Mouse (Mus musculus) testis, postnatal 10 days (tissue): ENCODE measurements around the gene 2410137M14Rik.
A peak's percentile ranks its signal among the peaks of the same experiment; 100 is the strongest.
"Not testable (repeated sequence)": the region's sequence is repeated elsewhere in the genome, so short reads cannot be mapped to it uniquely, and the experiment has no call there.

Experiments used
- DNase-seq: peaks from one replicate; pipeline ENCODE4 v3.0.0; 2021; ENCODE audit warnings: low spot score

Gene 2410137M14Rik

GRCm38 (mm10) chr17:36993770-36994325 lies 12.8 kb upstream of the 2410137M14Rik start:
- DNase-seq: no peak

DNA sequence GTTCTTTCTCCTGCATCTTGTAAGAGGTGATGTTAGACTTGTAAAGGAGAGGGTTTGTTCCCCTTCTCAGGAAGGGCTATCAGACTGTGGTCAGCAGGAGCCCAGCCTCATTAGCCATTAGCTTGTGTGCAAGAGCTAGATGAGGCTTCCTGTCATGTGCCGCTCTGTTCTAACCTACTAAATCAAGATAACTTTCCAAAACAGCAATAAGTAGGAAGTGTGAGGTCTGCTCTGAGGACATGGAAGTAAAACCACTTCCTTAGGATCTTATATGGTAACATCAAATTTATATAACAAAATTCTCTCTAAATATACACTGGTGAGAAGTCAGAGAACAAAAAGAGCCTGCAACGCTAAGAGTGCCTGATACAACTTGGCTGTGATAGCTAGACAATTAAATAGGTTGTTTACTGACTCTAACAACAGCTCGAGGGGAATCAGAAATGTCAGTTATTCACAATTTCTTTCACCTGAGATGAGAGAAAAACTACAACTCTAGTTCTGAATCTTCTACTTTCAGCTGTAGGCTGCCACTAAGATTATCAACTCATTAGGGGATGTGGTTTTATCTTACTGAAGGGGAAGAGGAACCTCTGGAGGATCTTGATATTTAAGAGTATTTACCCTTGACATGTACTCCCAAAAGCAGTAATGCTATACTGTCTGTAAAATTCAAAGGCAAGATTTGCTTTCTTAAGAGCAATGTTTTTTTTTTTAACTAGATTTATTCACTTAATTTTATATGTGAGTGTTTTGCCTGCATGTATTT lies 11.5 kb upstream of the 2410137M14Rik start:
- DNase-seq: no peak

- not testable (repeated sequence) for DNase-seq
Observed at GRCm38 (mm10) chr17:36990630-36991029, 9.6 kb upstream of the 2410137M14Rik start.

GRCm38 (mm10) chr17:36989437-36989836 lies 8.4 kb upstream of the 2410137M14Rik start, which contains the start of gene H2-M5:
TSS of gene H2-M5 (minus strand) at chr17:36989537.
- no peak for DNase-seq

- DNase-seq: no peak
Observed at GRCm38 (mm10) chr17:36988475-36988874, 7.4 kb upstream of the 2410137M14Rik start.

- no peak for DNase-seq
Observed at GRCm38 (mm10) chr17:36982253-36983155, 1.5 kb upstream of the 2410137M14Rik start.

- DNase-seq: no peak
Observed at GRCm38 (mm10) chr17:36981845-36982244, 808 bp upstream of the 2410137M14Rik start.

DNA sequence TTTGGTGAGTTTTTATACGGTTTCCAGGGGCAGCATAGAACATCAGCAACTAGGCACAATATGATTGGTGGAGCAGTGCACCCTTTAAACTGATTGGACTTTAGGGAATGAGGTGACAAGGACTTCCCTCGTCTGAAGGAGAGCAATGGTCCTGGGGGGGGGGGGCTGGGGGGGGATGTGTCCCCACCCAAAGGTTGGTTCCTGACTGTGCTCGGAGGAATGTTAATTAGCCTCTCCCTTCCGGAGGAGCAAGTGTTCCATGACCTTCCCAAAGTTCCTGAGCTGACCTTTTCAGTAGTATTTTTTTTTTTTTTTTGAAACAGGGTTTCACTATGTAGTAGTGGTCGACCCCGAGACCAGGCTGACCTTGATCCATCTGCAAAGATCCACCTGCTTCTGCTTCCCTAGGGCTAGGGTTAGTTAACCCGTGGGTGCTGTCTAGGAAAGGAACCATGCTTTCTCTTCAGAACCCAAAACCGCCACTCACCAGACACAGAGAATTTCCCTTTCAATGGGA lies 7.7 kb downstream of the 2410137M14Rik start:
- no peak for DNase-seq

DNA sequence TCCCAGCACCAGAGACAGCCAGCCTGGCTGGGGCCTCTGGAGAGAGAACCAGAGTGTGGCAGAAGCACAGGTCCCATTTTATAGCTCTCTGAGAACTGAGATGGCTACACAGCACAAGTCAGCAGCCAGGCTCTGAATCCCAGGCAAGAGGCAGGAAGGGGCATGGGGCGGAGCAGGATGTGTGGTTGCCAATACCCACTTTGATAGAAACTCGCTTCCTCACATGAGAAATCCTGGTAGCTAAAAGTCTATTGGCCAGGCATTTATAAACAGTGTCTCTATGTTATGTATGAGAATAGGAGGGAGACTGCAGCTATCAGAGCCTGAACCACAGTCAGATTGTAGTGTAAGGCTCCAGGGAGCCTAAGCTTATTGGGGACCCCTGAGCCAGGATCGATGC lies 8.2 kb downstream of the 2410137M14Rik start:
- DNase-seq: no peak

DNA sequence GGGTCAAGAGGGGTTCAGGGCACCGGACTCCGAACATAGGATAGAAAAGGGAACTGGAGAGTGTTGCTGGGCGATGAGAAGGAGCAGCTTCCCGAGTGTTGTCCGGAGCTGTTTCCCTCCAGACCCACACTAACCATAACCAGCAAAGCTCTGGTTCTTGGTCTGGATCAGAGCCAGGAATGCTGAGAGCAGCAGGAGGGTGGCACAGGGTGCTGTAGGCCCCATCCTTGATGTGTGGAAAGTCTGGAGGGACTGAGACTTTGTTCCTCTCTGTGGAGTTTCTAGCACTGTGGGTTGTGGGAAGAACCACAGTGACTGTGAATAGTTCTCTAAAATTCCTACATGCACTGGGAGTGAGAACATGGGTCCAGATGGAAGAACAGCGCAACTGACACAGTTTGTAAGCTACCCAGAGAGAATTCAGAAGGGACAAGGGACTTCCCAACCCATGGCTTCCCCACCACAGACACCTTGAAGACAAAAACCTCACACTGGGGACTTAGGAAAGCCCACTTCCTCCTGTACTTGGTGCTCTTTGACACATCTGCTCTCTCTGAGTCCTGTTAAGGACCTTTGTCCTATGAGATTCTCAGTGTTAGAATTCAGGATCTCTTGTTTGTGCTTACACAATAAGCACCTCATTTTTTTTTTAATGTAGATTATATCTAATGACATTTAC lies 9.7 kb downstream of the 2410137M14Rik start:
- no peak for DNase-seq

GRCm38 (mm10) chr17:36970316-36970890 lies 10.6 kb downstream of the 2410137M14Rik start:
- no peak for DNase-seq

DNA sequence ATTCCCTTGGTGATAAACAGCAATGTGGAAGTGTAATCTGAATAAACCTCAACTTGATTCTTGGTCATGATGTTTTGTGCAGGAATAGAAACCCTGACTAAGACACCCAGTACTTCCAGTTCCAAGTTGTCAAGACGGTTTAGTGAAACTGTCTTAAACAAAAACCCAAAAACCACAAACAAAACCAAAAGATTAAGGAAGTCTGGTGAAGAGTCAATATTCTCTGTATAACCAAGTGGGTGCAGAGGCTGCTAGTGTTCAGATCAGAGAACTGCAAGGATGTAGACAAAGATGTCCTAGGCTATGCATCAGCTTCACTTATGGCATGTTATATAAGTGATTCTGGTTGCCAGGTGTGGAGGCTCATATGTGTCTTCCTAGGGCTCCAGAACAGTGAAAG lies 14.2 kb downstream of the 2410137M14Rik start:
- DNase-seq: no peak

DNA sequence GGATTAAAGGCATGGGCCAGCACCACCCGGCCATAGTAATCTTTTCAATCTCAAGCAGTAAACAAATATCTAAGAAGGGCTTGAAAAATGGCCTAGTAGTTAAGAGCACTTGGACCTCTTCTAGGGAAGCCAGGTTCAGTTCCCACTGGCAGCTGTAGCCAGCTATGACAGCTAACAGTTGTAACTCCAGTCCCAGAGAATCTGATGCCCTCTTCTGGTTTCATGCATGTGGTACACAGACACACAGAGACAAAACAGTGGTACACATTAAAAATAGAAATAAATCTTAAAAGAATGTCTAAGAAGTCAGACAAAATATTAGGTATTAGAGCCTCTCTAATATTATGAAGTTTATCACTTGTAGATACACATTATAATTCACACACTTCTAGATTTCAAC lies 19.9 kb downstream of the 2410137M14Rik start:
- DNase-seq: no peak

DNA sequence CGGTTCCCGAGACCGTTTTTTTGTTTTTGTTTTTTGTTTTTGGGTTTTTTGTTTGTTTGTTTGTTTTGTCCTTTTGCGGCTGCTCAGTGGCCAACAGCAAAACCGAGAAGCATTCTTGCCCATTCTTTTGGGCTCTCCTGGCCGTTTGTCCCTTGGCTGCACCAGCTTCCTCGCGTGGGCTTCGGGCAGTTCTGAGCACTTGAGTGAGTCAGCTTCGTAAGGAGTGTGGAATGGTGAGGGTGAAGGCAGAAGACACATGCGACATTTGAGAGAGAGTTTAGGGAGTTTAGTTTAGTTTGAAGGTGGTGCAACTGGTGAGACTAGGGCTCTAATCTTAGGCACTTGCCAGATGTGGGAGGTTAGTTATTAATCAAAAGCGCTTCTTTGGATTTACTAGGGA lies 22.2 kb downstream of the 2410137M14Rik start:
- DNase-seq: no peak

DNA sequence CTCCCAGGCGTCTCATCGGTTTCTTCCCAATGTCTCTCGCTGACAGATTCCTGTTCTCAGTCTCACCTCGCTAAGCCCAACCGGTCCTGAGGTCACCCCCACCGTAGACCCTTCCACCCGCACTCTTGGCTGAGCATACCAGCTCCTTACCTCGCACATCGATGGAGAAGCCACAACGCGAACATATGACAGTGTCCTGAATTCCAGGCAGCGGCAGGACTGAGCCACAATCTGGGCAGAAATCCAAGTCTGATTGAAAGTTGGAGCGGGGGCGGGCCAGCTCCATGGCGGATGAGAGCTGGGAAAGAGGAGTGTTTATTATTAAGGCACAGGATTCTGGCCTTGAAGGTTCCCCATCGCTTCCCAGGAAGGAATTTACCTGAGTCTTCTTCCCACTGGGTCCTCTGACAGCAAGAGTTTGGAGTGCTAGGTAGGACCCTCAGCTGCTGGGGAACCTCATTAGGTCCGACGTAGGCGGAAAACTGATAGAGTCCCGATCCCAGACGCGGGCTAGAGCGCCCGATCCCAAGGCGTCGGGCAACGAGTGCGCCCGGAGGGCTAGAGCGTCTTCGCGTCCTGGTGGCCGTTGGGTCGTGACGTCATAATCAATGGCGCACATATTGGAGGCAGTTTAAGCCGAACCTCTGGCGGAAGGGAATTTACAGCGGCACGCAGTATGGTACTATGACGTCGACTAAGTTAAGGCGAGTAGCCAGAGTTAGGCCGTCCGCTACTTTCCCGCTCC lies 22.9 kb downstream of the 2410137M14Rik start, which contains the start of the genes Znrd1 and Znrd1as:
Gene Znrd1 (minus strand): TSS at position 561 of the 745 bp plus-strand sequence.
Gene Znrd1as (plus strand): TSS at position 594 of the 745 bp plus-strand sequence.
- DNase-seq: peak; percentile 90

- no peak for DNase-seq
Observed at GRCm38 (mm10) chr17:36953062-36953461, 28.0 kb downstream of the 2410137M14Rik start.

DNA sequence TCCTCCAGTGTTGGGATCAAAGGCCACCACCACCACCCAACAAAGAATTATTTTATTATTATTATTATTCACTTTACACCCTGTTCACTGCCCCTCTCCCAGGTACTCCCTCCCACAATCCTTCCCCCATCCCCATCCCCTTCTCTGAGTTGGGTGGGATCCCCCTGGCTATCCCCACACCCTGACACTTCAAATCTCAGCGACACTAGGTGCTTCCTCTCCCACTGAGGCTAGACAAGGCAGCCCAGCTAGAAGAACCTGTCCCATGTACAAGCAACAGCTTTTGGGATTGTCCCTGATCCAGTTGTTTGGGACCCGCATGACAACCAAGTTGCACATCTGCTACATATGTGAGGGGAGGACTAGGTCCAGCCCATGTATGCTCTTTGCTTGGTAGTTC lies 28.4 kb downstream of the 2410137M14Rik start:
- no peak for DNase-seq

DNA sequence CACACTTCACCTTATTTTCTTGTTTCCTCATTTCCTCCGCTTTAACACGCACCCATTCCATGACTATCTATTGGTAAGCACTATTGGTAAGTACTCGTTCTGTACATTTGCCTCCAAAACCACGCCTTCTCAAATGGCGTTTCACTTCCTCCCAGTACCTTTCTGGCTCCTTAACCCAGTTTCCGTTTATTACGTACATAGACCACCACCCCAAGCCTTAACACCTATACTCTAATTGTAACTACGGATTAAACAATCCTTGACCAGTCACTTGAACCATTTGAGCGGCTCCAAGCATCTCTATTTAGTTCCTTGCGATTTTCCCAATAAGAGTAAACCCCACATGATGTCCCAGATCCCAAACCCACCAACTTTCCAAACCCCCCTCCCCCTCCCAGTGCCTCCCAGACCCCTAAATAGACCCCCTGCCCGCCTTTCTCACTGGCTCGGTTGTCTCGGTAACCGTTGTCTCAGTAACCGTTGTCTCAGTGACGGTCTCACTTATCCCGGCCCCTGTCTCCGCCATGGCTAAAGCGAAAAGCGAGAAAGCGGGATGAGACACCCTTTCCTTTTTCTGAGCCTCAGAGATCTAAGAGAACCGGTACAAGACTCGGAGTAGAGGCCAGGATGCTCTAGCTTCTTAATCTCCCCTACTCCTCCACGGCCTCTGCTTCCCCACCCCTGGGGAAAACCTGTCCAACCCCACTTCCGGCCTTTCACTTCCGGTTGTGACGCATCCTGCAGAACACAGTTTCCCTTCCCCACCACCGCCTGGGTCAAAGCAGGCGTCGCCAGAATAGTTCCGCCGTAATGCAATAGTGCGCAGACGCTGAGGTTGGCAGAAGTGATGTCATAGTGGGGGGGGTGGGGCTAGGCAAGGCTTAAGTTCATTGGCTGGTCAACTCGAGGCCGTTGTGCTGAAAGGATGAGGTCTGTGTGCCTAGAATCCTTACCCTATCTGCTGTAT lies 29.8 kb downstream of the 2410137M14Rik start, which contains the start of gene Ppp1r11:
Gene Ppp1r11 (minus strand): TSS at position 761 of the 967 bp plus-strand sequence.
- peak; percentile 93 for DNase-seq

DNA sequence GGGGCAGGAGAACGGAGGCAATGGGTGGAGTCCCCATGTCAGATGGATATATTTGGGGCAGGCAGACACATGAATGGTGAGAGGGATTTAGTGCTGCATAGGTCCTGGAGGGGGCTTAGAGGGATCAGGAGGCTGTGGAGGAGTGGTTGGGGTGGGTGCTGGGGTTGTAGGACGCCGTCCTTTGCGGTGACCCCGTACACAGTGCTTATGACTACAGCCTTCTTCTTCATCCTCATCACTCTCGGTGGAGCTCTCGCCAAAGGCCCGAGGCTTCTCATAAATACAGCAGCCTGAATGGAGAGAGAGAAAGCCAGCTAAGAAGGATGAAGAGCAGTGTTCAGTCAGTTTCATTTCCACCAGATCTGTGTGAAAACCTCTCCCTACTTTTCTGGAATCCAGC lies 31.8 kb downstream of the 2410137M14Rik start:
- DNase-seq: no peak
